Mouse (Mus musculus) megakaryocyte-erythroid progenitor cell, adult 5 weeks (primary cell): Measurements from ENCODE around the gene Gm13762. TPM values are rescaled to one million over a fixed set of nuclear protein-coding genes. Genes with fewer than 3 reads are reported as not detected.

Experiments
- polyA plus RNA-seq: library from polyadenylated mRNA; stranded (reverse); fragments of >175 nt; gene quantifications from 2 replicates; pipeline ENCODE4 v1.2.3, GENCODE M21; 2012

The Gm13762 gene
- not detected in 2 replicates for polyA plus RNA-seq

GRCm38 (mm10) chr2:88980181-88980580, at the start of gene Gm13762:
Gm13762 (minus strand) TSS chr2:88980281.

GRCm38 (mm10) chr2:89018240-89018639, 38.2 kb upstream of the Gm13762 start, which contains the start of gene Olfr1216:
Olfr1216 (minus strand) TSS chr2:89018340.

GRCm38 (mm10) chr2:89006873-89007272, 26.8 kb upstream of the Gm13762 start, which contains the start of gene Olfr1215:
Olfr1215 (minus strand) TSS chr2:89006973.

GRCm38 (mm10) chr2:88992553-88992952, 12.5 kb upstream of the Gm13762 start, which contains the start of gene Olfr1214:
Olfr1214 (minus strand) TSS chr2:88992653.

GRCm38 (mm10) chr2:88953669-88954068, 26.4 kb downstream of the Gm13762 start, which contains the start of gene Olfr1212:
Olfr1212 (plus strand) TSS chr2:88953969.

GRCm38 (mm10) chr2:88938011-88938410, 42.1 kb downstream of the Gm13762 start, which contains the start of gene Olfr1211:
Olfr1211 (minus strand) TSS chr2:88938111.

Other genes starting within 250 kb of the Gm13762 start
- not detected in 2 replicates for gene Olfr1197, start 247.9 kb downstream of the Gm13762 start, polyA plus RNA-seq
- gene Olfr1198, start 228.9 kb downstream of the Gm13762 start, polyA plus RNA-seq: not detected in 2 replicates
- not detected in 2 replicates for gene Olfr1199, start 219.8 kb downstream of the Gm13762 start, polyA plus RNA-seq
- 0.01 TPM in 1 of 2 replicates, not detected in the other for gene Olfr1200, start 209.8 kb downstream of the Gm13762 start, polyA plus RNA-seq
- gene Olfr1201, start 187.2 kb downstream of the Gm13762 start, polyA plus RNA-seq: not detected in 2 replicates
- not detected in 2 replicates for gene Olfr1202, start 165.8 kb downstream of the Gm13762 start, polyA plus RNA-seq
- gene Olfr1205, start 150.5 kb downstream of the Gm13762 start, polyA plus RNA-seq: not detected in 2 replicates
- not detected in 2 replicates for gene Olfr1204, start 131.0 kb downstream of the Gm13762 start, polyA plus RNA-seq
- not detected in 2 replicates for gene Olfr1206, start 117.0 kb downstream of the Gm13762 start, polyA plus RNA-seq
- gene Olfr1208, start 78.0 kb downstream of the Gm13762 start, polyA plus RNA-seq: 0.03 TPM in 1 of 2 replicates, not detected in the other
- not detected in 2 replicates for gene Olfr1209, start 65.1 kb downstream of the Gm13762 start, polyA plus RNA-seq
- gene Olfr1211, start 42.2 kb downstream of the Gm13762 start, polyA plus RNA-seq: 0.02 and 0.03 TPM in 2 replicates
- gene Olfr1212, start 26.3 kb downstream of the Gm13762 start, polyA plus RNA-seq: not detected in 2 replicates
- not detected in 2 replicates for gene Olfr1214, start 12.4 kb upstream of the Gm13762 start, polyA plus RNA-seq
- not detected in 2 replicates for gene Olfr1215, start 26.7 kb upstream of the Gm13762 start, polyA plus RNA-seq
- not detected in 2 replicates for gene Olfr1216, start 38.1 kb upstream of the Gm13762 start, polyA plus RNA-seq
- not detected in 2 replicates for gene Olfr1217, start 51.8 kb upstream of the Gm13762 start, polyA plus RNA-seq
- gene Olfr1218, start 80.9 kb upstream of the Gm13762 start, polyA plus RNA-seq: not detected in 2 replicates
- 0.02 TPM in 1 of 2 replicates, not detected in the other for gene Olfr1219, start 103.2 kb upstream of the Gm13762 start, polyA plus RNA-seq
- gene Olfr1220, start 126.6 kb upstream of the Gm13762 start, polyA plus RNA-seq: not detected in 2 replicates
- 0.19 TPM in 1 of 2 replicates, not detected in the other for gene Olfr1221, start 137.0 kb upstream of the Gm13762 start, polyA plus RNA-seq
- gene Olfr1222, start 152.8 kb upstream of the Gm13762 start, polyA plus RNA-seq: not detected in 2 replicates
- gene Olfr1223, start 171.3 kb upstream of the Gm13762 start, polyA plus RNA-seq: not detected in 2 replicates
- not detected in 2 replicates for gene Olfr1224-ps1, start 183.8 kb upstream of the Gm13762 start, polyA plus RNA-seq
- gene Olfr1225, start 194.4 kb upstream of the Gm13762 start, polyA plus RNA-seq: not detected in 2 replicates
- gene Olfr1226, start 219.8 kb upstream of the Gm13762 start, polyA plus RNA-seq: not detected in 2 replicates